Mouse (Mus musculus) liver, embryonic 14.5 days (tissue): ENCODE measurements around the gene Smarca4.

ENCODE experiments used
- CTCF ChIP-seq: IDR thresholded peaks from 2 replicates; pipeline ENCODE4 v1.5.1; 2016; ENCODE audit warnings: antibody characterized with exemption, low read depth, control low read depth
- EP300 ChIP-seq: IDR thresholded peaks from 2 replicates; pipeline ENCODE4 v1.6.1; 2016; ENCODE audit warnings: antibody characterized with exemption, low read depth

GRCm38 (mm10) chr9:21598198-21598597 is 17.8 kb upstream of the Smarca4 start:
- TF ChIP-seq CTCF (peak; percentile 62), EP300 (no peak)
